Mouse (Mus musculus) liver, embryonic 11.5 days (tissue): ENCODE data around the gene Itgav. TPM values are rescaled to one million over a fixed set of nuclear protein-coding genes. Genes with fewer than 3 reads are reported as not detected.
"Not testable (repeated sequence)": the region's sequence is repeated elsewhere in the genome, so short reads cannot be mapped to it uniquely, and the experiment has no call there.

Source experiments
- ATAC-seq: fragments of 200-750 bp; cut with Nextera tagmentation; replicated peaks from 2 replicates; pipeline ENCODE4 v1.8.0; 2017; ENCODE audit warnings: moderate number of reproducible peaks, mild to moderate bottlenecking, moderate TSS enrichment, moderate library complexity; ENCODE audit not compliant: low FRiP score
- DNase-seq: peaks from one replicate; pipeline ENCODE4 v3.0.0-alpha.2; 2017; ENCODE audit warnings: low spot score
- H3K27ac ChIP-seq: fragments of 300-500 bp; sonication (generic); 2 replicates; pipeline ENCODE4 v1.5.1; 2014; ENCODE audit warnings: mild to moderate bottlenecking, low read depth, low read length, control low read depth
- H3K27me3 ChIP-seq: fragments of 300-500 bp; sonication (generic); replicated peaks from 2 replicates; pipeline ENCODE4 v1.6.1; 2014; ENCODE audit warnings: low read length, mixed read lengths; ENCODE audit not compliant: control insufficient read depth, insufficient read depth
- H3K36me3 ChIP-seq: fragments of 300-500 bp; sonication (generic); 2 replicates; pipeline ENCODE4 v1.6.1; 2014; ENCODE audit warnings: mild to moderate bottlenecking, low read length, moderate library complexity, mixed read lengths; ENCODE audit not compliant: control insufficient read depth, insufficient read depth
- H3K4me1 ChIP-seq: fragments of 300-500 bp; sonication (generic); replicated peaks from 2 replicates; pipeline ENCODE4 v1.6.1; 2014; ENCODE audit warnings: low read length, mixed read lengths; ENCODE audit not compliant: control insufficient read depth, insufficient read depth
- H3K4me2 ChIP-seq: fragments of 300-500 bp; sonication (generic); 2 replicates; pipeline ENCODE4 v1.6.1; 2014; ENCODE audit warnings: mild to moderate bottlenecking, control low read depth, moderate library complexity
- H3K4me3 ChIP-seq: fragments of 300-500 bp; sonication (generic); 2 replicates; pipeline ENCODE4 v1.5.1; 2014; ENCODE audit warnings: low read depth, low read length, control low read depth
- H3K9ac ChIP-seq: fragments of 300-500 bp; sonication (generic); 2 replicates; pipeline ENCODE4 v1.6.1; 2014; ENCODE audit warnings: low read depth, low read length, control low read depth
- H3K9me3 ChIP-seq: fragments of 300-500 bp; sonication (generic); 2 replicates; pipeline ENCODE4 v1.6.1; 2016; ENCODE audit warnings: low read length, inconsistent platforms, mixed read lengths; ENCODE audit not compliant: control insufficient read depth
- WGBS: fragments of 180-500 bp; shearing (Covaris S2); extraction: QIAGEN DNeasy Blood & Tissue Kit; methylation state at CpG from one replicate; pipeline ENCODE4 v1.1.7; 2014; 5-methylcytosine and 5-hydroxymethylcytosine counted together
- polyA plus RNA-seq: library from polyadenylated mRNA; unstranded; fragments of >200 nt; fragmentation: Nextera tagmentation; extraction: Ambion mirVana; gene quantifications from 2 replicates; pipeline ENCODE4 v1.2.1, GENCODE M21; 2014

Itgav gene
- polyA plus RNA-seq, 1 experiment from 2014 or later: 38.3 TPM

DNA sequence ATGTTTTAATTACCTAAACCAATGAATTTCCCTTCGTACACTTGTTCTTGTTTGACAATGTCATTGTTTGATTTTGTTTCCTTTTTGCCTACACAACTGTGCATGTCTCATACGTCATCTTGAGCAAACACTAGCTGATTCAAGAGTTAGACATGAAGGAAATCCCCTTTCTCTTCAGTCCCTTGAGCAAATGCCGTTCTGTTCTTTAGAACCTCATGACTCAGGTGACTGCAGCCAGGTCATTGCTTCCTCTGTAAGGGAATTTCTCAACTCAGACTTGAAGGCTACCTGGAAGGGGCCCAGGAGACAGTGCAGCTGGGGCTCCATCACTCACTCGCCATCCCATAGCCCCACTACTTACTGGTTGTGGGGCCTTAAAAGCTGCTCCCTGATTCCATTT, 23.5 kb upstream of the Itgav start:
- Histone ChIP-seq H3K4me3 (no peak overlapping the region), H3K4me2 (no peak overlapping the region), H3K36me3 (no peaks in the 10 kb centered on the region), H3K9me3 (no peaks in the 10 kb centered on the region), H3K9ac (no peak overlapping the region), H3K27ac (no peak overlapping the region), H3K27me3 (no peaks in the 10 kb centered on the region), H3K4me1 (no peaks in the 10 kb centered on the region; the same call in none of the 2 replicates)
- WGBS: 76% methylated on average over 4 of the region's 4 CpGs
- no peak for DNase-seq
- ATAC-seq: no peak

DNA sequence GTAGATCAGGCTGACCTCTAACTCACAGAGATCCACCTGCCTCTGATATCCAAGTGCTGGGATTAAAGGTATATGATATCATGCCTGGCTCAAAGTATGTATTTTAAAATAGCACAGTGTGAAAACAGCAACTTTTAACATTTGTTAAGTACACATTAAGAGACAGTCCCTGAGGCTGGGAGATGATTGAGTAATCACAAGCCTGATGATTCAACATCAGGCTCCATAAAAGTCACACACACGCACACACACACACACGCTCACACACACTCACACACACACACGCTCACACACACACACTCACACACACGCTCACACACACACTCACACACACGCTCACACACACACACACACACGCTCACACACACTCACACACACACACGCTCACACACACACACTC, 21.8 kb upstream of the Itgav start:
- 88% methylated on average over 7 of the region's 7 CpGs for WGBS

DNA sequence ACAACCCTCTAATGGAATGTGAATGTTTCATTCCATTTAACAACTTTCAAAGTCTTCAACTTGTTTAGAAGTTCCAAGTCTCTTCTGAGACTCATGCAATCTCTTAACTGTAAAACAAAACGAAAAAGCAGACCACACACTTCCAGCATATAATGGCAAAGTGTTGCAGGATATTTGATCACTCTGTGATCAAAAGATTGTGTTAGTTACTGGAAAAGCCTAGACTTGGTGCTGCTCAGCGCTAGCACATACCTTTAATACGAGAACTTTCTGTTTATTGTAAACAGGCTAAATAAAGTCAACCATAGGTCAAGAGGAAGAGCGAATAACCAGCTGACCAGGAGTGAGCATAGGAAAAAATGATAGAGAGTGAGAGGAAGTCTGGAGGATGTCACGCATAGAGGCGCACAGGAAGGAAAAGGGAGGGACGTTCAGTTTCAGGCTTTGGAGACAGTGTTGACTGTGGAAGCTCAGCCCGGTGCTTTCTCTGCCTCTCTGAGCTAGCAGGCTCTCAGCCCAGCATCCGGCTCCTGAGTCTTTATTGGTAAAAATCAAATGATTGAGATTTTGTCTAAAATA, 18.5 kb upstream of the Itgav start:
- Histone ChIP-seq H3K9me3 (no peaks in the 10 kb centered on the region), H3K4me2 (no peak overlapping the region), H3K4me1 (peaks cover 3% of the 10 kb centered on the region), H3K36me3 (no peaks in the 10 kb centered on the region), H3K4me3 (no peak overlapping the region), H3K9ac (no peak overlapping the region), H3K27ac (no peak overlapping the region), H3K27me3 (no peaks in the 10 kb centered on the region)
- no peak for DNase-seq
- 49% methylated on average over 9 of the region's 9 CpGs for WGBS
- no peak for ATAC-seq

More for the DNA sequence above, 21.8 kb upstream of the Itgav start:
- no peaks in the 10 kb centered on the region for H3K9me3 ChIP-seq
- no peak overlapping the region for H3K27ac ChIP-seq
- H3K36me3 ChIP-seq: no peaks in the 10 kb centered on the region
- H3K9ac ChIP-seq: no peak overlapping the region
- H3K4me2 ChIP-seq: no peak overlapping the region
- no peak overlapping the region for H3K4me3 ChIP-seq
- no peak for ATAC-seq
- no peaks in the 10 kb centered on the region; the same call in none of the 2 replicates for H3K4me1 ChIP-seq
- H3K27me3 ChIP-seq: no peaks in the 10 kb centered on the region
- no peak for DNase-seq

DNA sequence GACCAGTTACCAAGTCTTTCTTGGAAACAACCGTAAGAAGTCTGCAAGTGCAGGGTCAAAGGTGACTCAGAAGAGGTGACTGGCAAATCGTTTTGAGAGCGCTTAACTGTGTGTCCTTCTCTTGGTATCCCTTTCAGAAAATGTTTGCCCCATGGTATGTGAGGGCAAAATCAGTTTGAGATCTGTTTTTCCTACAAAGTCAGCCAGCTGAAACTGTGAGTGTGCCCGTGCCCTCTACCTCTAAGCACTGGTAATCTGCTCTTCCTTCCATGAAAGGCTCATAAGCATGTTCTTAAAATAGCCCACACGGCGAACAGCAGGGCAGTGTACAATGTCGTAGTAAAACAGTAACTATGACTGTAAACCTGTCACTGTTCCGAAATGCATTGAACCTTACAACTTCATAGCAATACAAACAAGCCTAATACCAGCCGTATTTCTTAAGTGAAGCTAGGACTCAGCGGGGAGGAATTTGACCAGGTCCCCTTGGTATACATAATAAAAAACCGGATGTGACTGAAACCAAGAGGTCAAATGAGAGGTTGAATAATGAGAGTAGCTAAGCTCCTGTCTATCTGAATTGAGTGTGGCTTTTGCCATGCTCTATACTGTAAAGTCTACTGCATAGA, 14.2 kb upstream of the Itgav start:
- ATAC-seq: no peak
- no peaks in the 10 kb centered on the region for H3K36me3 ChIP-seq
- no peak overlapping the region for H3K9ac ChIP-seq
- 63% methylated on average over 11 of the region's 11 CpGs for WGBS
- DNase-seq: no peak
- no peak overlapping the region for H3K4me2 ChIP-seq
- no peak overlapping the region for H3K4me3 ChIP-seq
- no peaks in the 10 kb centered on the region for H3K9me3 ChIP-seq
- H3K27me3 ChIP-seq: no peaks in the 10 kb centered on the region
- H3K27ac ChIP-seq: no peak overlapping the region
- H3K4me1 ChIP-seq: peaks cover 3% of the 10 kb centered on the region; the same call in 1 of the 2 replicates

DNA sequence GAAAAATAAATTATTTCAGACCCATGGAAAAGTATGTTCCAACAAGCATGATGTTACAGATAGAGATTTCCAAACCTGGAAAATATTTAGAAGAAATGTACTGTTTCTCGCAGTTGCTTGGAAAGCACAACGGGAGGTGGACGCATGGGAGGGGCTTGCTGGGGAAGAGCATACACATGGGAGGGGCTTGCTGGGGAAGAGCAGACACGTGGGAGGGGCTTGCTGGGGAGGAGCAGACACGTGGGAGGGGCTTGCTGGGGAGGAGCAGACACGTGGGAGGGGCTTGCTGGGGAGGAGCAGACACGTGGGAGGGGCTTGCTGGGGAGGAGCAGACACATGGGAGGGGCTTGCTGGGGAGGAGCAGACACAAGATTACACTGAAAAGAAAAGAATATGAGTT, 10.9 kb upstream of the Itgav start:
- WGBS: 63% methylated on average over 7 of the region's 7 CpGs
- ATAC-seq, H3K36me3 ChIP-seq, H3K27me3 ChIP-seq, H3K27ac ChIP-seq, H3K4me3 ChIP-seq, H3K9me3 ChIP-seq, DNase-seq, H3K9ac ChIP-seq, H3K4me1 ChIP-seq, H3K4me2 ChIP-seq: not testable (repeated sequence)

DNA sequence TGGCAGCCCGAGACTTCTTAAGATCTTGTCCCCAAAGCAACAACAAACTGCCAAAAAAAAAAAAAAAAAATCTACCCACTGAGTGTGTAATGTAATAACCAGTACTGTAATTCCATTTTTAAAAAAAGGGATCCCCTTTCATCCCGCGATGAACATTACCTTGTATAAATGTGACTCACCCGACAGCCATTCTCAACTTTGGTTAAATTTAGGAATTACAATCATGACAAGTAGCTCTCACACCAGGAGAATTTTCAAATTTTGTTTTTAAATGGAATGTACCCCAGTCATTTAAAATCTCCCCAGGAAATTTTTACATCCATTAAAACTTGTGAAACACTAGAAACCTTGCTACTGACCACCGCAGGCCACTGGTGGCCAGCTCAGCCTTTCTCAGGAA, 10.3 kb upstream of the Itgav start:
- 77% methylated on average over 5 of the region's 5 CpGs for WGBS
- H3K27me3 ChIP-seq: no peaks in the 10 kb centered on the region
- no peak overlapping the region for H3K4me2 ChIP-seq
- peaks cover 3% of the 10 kb centered on the region; the same call in 1 of the 2 replicates for H3K4me1 ChIP-seq
- no peaks in the 10 kb centered on the region for H3K9me3 ChIP-seq
- no peak for DNase-seq
- H3K9ac ChIP-seq: no peak overlapping the region
- H3K4me3 ChIP-seq: no peak overlapping the region
- no peaks in the 10 kb centered on the region for H3K36me3 ChIP-seq
- no peak overlapping the region for H3K27ac ChIP-seq
- no peak for ATAC-seq

DNA sequence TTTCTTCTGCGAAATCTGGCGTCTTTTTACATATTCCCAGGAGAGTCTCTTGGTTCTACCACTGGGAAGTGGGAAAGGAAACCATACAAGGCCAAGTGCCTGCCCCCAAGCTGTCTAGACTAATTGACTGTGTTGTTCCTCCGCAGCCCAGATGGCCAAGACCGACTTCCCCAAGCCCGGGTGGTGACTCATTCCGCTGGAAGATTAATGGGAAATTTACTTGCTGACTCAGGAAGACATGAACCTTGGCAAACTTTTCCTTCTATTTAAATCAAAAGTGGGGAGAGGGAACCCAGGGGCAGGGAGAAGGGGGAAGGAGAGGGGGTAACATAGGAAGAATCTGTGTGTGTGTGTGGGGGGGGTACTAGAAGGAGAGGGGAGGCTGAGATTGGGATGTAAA, 9.4 kb upstream of the Itgav start:
- Histone ChIP-seq H3K9me3 (no peaks in the 10 kb centered on the region), H3K4me3 (no peak overlapping the region), H3K27me3 (no peaks in the 10 kb centered on the region), H3K36me3 (no peaks in the 10 kb centered on the region), H3K9ac (no peak overlapping the region), H3K27ac (no peak overlapping the region), H3K4me2 (no peak overlapping the region), H3K4me1 (peaks cover 3% of the 10 kb centered on the region; the same call in 1 of the 2 replicates)
- DNase-seq (no peak), ATAC-seq (no peak; the same call in 1 of the 2 replicates)
- 26% methylated on average over 6 of the region's 6 CpGs for WGBS

DNA sequence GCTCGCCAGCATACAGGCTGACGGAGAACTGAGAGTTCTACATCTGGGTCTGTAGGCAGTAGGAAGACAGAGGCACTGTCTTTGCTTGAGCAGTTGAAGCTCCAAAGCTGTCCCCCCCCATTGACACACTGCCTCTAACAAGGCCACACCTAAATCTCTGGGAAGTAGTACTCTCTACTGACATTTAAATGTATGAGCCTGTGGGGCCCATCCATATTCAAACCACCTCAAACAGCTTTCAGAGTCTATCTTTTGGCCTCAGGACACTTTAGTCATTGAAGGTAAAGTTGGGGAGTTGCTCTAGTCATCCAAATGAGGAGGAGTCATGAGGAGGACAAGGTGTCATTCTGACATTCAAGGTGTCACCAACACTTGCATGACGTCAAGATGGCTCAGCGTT, 5.9 kb upstream of the Itgav start:
- 76% methylated on average over 4 of the region's 4 CpGs for WGBS
- no peaks in the 10 kb centered on the region for H3K36me3 ChIP-seq
- no peaks in the 10 kb centered on the region for H3K27me3 ChIP-seq

DNA sequence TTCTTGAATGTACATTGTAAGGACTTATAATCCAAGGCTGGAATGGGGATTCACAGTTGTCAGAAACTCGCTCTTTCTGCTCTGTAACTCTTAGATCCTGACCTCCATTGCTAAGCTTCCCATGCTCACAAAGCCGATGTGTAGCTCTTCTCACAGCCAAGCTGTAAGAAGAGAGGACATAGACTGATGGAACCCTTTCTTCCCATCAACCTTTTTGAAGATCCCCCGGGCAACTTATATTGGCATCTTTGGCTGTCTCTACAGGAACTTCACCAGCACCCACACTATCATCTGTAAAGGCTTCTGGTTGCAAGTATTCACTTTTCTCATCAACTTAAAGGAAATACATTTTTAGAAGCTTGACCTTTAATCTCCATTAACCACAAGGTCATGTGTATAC, 2.6 kb upstream of the Itgav start:
- no peak for ATAC-seq
- WGBS: 68% methylated on average over 3 of the region's 3 CpGs
- Histone ChIP-seq H3K27ac (no peak overlapping the region), H3K4me2 (no peak overlapping the region), H3K9me3 (no peaks in the 10 kb centered on the region), H3K9ac (no peak overlapping the region), H3K36me3 (no peaks in the 10 kb centered on the region), H3K27me3 (no peaks in the 10 kb centered on the region), H3K4me1 (peaks cover 3% of the 10 kb centered on the region; the same call in 1 of the 2 replicates), H3K4me3 (no peak overlapping the region)
- DNase-seq: no peak

More for the DNA sequence above, 5.9 kb upstream of the Itgav start:
- no peak overlapping the region for H3K4me2 ChIP-seq
- no peak overlapping the region for H3K27ac ChIP-seq
- ATAC-seq (no peak), DNase-seq (no peak)
- no peaks in the 10 kb centered on the region for H3K9me3 ChIP-seq
- H3K4me3 ChIP-seq: no peak overlapping the region
- no peak overlapping the region for H3K9ac ChIP-seq
- no peaks in the 10 kb centered on the region; the same call in 1 of the 2 replicates for H3K4me1 ChIP-seq
